ENCODE assay signal across 22 mouse cellular contexts in the genomic region with DNA sequence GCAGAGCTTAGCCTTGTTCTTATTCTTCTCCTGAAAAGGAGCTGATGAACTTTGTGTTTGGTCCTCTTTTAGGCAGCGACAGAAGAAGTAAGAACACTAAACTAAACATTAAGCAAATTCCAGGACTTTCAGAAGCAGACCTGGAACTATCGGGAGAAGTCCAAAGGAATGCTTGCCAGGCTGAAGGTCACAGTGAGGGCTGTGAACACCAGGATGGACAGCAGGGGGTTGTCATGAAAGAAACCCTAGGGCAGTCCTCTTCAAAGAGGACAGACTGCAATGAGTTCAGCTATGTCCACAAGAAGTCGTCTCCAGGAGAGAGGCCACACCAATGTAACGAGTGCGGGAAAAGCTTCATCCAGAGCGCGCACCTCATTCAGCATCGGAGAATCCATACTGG. TPM values are rescaled to one million over a fixed set of nuclear protein-coding genes. Genes with fewer than 3 reads are reported as not detected.
DNase-seq lines count a peak whose midpoint lies in the region; ATAC-seq lines count a peak whose summit lies in the region.
"Had no signal": no experiment of that assay in that cellular context is flagged by ENCODE, and none has a peak within 500 bp of the region (broad histone marks: within the 10 kb centered on the region; RNA-seq: fewer than 3 reads in every experiment).

No protein-coding gene starts in this region.

- DNase-seq in forebrain, embryonic 10.5 days (ENCODE audit: extremely low spot score, low spot score) = peak; percentile 10
- peak; percentile 65 to 69 for DNase-seq in kidney, adult 8-10 months
- peak; percentile 40 for DNase-seq in ZHBTc4 (ENCODE audit: low read depth, low spot score)
- DNase-seq in yolk sac, embryonic 10.5 days (ENCODE audit: low spot score) = peak; percentile 69
- DNase-seq: adrenal gland, adult 8-10 months; adrenal gland, postnatal 36 days; B cell, adult 2 months; cerebellum, adult 2 months; cerebellum, postnatal 10 days; gastrocnemius, postnatal 10 days; heart, adult 18-20 months; heart, postnatal 14 days had no signal

- peaks cover 64% of the 10 kb centered on the region for H3K36me3 ChIP-seq in forebrain, embryonic 10.5 days (replicated peaks)
- H3K36me3 ChIP-seq in forebrain, embryonic 15.5 days = peaks cover 46% of the 10 kb centered on the region
- H3K36me3 ChIP-seq in kidney, embryonic 14.5 days (ENCODE audit: control insufficient read depth, insufficient read depth, low read length) = peaks cover 33% of the 10 kb centered on the region
- peaks cover 28% of the 10 kb centered on the region for H3K36me3 ChIP-seq in hindbrain, embryonic 16.5 days (ENCODE audit: control insufficient read depth, insufficient read depth, low read length)

- H3K9ac ChIP-seq in forebrain, embryonic 15.5 days (replicated peaks) = no peak overlapping the region
- H3K9ac ChIP-seq in kidney, embryonic 14.5 days (ENCODE audit: low read depth, low read length) = no peak overlapping the region
- no peak overlapping the region for H3K9ac ChIP-seq in hindbrain, embryonic 16.5 days (ENCODE audit: low read depth, low read length)
- H3K9ac ChIP-seq: heart, embryonic 15.5 days; hindbrain, embryonic 14.5 days had no signal

- no peak for ATAC-seq in forebrain, embryonic 15.5 days (replicated peaks)
- no peak for ATAC-seq in kidney, embryonic 14.5 days (ENCODE audit: low FRiP score, low TSS enrichment)
- ATAC-seq in hindbrain, embryonic 16.5 days = no peak
- ATAC-seq: CD4-positive, CD25-positive, alpha-beta regulatory T cell, adult 4 months; forebrain, embryonic 14.5 days had no signal

- H3K4me1 ChIP-seq in forebrain, embryonic 10.5 days = no peaks in the 10 kb centered on the region
- no peaks in the 10 kb centered on the region for H3K4me1 ChIP-seq in forebrain, embryonic 15.5 days
- no peaks in the 10 kb centered on the region for H3K4me1 ChIP-seq in kidney, embryonic 14.5 days (ENCODE audit: control insufficient read depth, insufficient read depth, low read length)
- no peaks in the 10 kb centered on the region for H3K4me1 ChIP-seq in hindbrain, embryonic 16.5 days (ENCODE audit: control insufficient read depth, insufficient read depth, low read depth, low read length)
- H3K4me1 ChIP-seq: embryonic facial prominence, embryonic 10.5 days; heart, embryonic 15.5 days; hindbrain, embryonic 10.5 days had no signal

- no peaks in the 10 kb centered on the region for H3K9me3 ChIP-seq in forebrain, embryonic 10.5 days
- no peaks in the 10 kb centered on the region for H3K9me3 ChIP-seq in forebrain, embryonic 15.5 days
- H3K9me3 ChIP-seq in kidney, embryonic 14.5 days (ENCODE audit: control insufficient read depth, low read length) = no peaks in the 10 kb centered on the region
- H3K9me3 ChIP-seq in hindbrain, embryonic 16.5 days (ENCODE audit: control insufficient read depth, low read length) = no peaks in the 10 kb centered on the region
- H3K9me3 ChIP-seq: embryonic facial prominence, embryonic 10.5 days; heart, embryonic 15.5 days; hindbrain, embryonic 10.5 days had no signal

- H3K27me3 ChIP-seq in forebrain, embryonic 10.5 days (ENCODE audit: poor library complexity, severe bottlenecking) = no peaks in the 10 kb centered on the region
- H3K27me3 ChIP-seq in forebrain, embryonic 15.5 days = no peaks in the 10 kb centered on the region
- H3K27me3 ChIP-seq in kidney, embryonic 14.5 days (ENCODE audit: control insufficient read depth, insufficient read depth, low read length) = no peaks in the 10 kb centered on the region
- H3K27me3 ChIP-seq in hindbrain, embryonic 16.5 days (replicated peaks; ENCODE audit: control insufficient read depth, insufficient read depth, low read length) = no peaks in the 10 kb centered on the region
- H3K27me3 ChIP-seq: heart, embryonic 15.5 days had no signal

- 96% methylated on average over 8 of the region's 8 CpGs for WGBS in forebrain, embryonic 10.5 days
- WGBS in forebrain, embryonic 15.5 days = 96% methylated on average over 8 of the region's 8 CpGs
- 93% methylated on average over 8 of the region's 8 CpGs for WGBS in kidney, embryonic 14.5 days
- 89% methylated on average over 8 of the region's 8 CpGs for WGBS in hindbrain, embryonic 16.5 days

- H3K27ac ChIP-seq in forebrain, embryonic 10.5 days = no peak overlapping the region
- no peak overlapping the region for H3K27ac ChIP-seq in forebrain, embryonic 15.5 days (replicated peaks)
- no peak overlapping the region for H3K27ac ChIP-seq in kidney, embryonic 14.5 days (ENCODE audit: low read depth, low read length)
- no peak overlapping the region for H3K27ac ChIP-seq in hindbrain, embryonic 16.5 days (ENCODE audit: low read depth, low read length)
- H3K27ac ChIP-seq: embryonic facial prominence, embryonic 10.5 days; heart, embryonic 15.5 days; hindbrain, embryonic 10.5 days; hindbrain, embryonic 14.5 days had no signal

- no peak overlapping the region for H3K4me2 ChIP-seq in forebrain, embryonic 15.5 days (replicated peaks)
- no peak overlapping the region for H3K4me2 ChIP-seq in kidney, embryonic 14.5 days (replicated peaks; ENCODE audit: low read depth, low read length)
- H3K4me2 ChIP-seq in hindbrain, embryonic 16.5 days (ENCODE audit: low read length) = no peak overlapping the region
- H3K4me2 ChIP-seq: heart, embryonic 11.5 days; heart, embryonic 15.5 days; hindbrain, embryonic 14.5 days had no signal

- no peak overlapping the region for H3K4me3 ChIP-seq in forebrain, embryonic 10.5 days
- H3K4me3 ChIP-seq in forebrain, embryonic 15.5 days = no peak overlapping the region
- H3K4me3 ChIP-seq in kidney, embryonic 14.5 days (ENCODE audit: low read length) = no peak overlapping the region
- H3K4me3 ChIP-seq in hindbrain, embryonic 16.5 days (ENCODE audit: low read length) = no peak overlapping the region
- H3K4me3 ChIP-seq: embryonic facial prominence, embryonic 10.5 days; heart, embryonic 15.5 days; hindbrain, embryonic 10.5 days had no signal

RNA-seq across cellular contexts. Expression of a gene that starts 11.5 kb away (rescaled TPM):
- polyA plus RNA-seq in forebrain, embryonic 10.5 days (2016; fragmentation: Nextera tagmentation; extraction: Ambion mirVana) = 31.0 and 33.8 TPM in 2 replicates
- 36.8 and 38.8 TPM in 2 replicates for polyA plus RNA-seq in forebrain, embryonic 15.5 days (2015; fragmentation: Nextera tagmentation; extraction: Ambion mirVana)
- 29.0 and 41.7 TPM in 2 replicates for polyA plus RNA-seq in kidney, embryonic 14.5 days (2014; fragmentation: Nextera tagmentation; extraction: Ambion mirVana)
- 27.2 and 30.0 TPM in 2 replicates for polyA plus RNA-seq in hindbrain, embryonic 16.5 days (2015; fragmentation: Nextera tagmentation; extraction: Ambion mirVana)

RNA-seq across cellular contexts. Expression of a gene that starts 15.6 kb away (rescaled TPM):
- polyA plus RNA-seq in forebrain, embryonic 10.5 days (2016; fragmentation: Nextera tagmentation; extraction: Ambion mirVana) = 18.4 and 18.9 TPM in 2 replicates
- 17.4 and 19.7 TPM in 2 replicates for polyA plus RNA-seq in forebrain, embryonic 15.5 days (2015; fragmentation: Nextera tagmentation; extraction: Ambion mirVana)
- 9.6 and 13.6 TPM in 2 replicates for polyA plus RNA-seq in kidney, embryonic 14.5 days (2014; fragmentation: Nextera tagmentation; extraction: Ambion mirVana)
- polyA plus RNA-seq in hindbrain, embryonic 16.5 days (2015; fragmentation: Nextera tagmentation; extraction: Ambion mirVana) = 13.7 and 14.5 TPM in 2 replicates

RNA-seq across cellular contexts. Expression of a gene that starts 18.3 kb away (rescaled TPM):
- 5.9 and 6.5 TPM in 2 replicates for polyA plus RNA-seq in forebrain, embryonic 10.5 days (2016; fragmentation: Nextera tagmentation; extraction: Ambion mirVana)
- 15.5 and 17.0 TPM in 2 replicates for polyA plus RNA-seq in forebrain, embryonic 15.5 days (2015; fragmentation: Nextera tagmentation; extraction: Ambion mirVana)
- polyA plus RNA-seq in kidney, embryonic 14.5 days (2014; fragmentation: Nextera tagmentation; extraction: Ambion mirVana) = 7.8 and 10.2 TPM in 2 replicates
- polyA plus RNA-seq in hindbrain, embryonic 16.5 days (2015; fragmentation: Nextera tagmentation; extraction: Ambion mirVana) = 13.1 and 14.1 TPM in 2 replicates

RNA-seq across cellular contexts. Expression of a gene that starts 28.1 kb away (rescaled TPM):
- 508 and 509 TPM in 2 replicates for polyA plus RNA-seq in forebrain, embryonic 10.5 days (2016; fragmentation: Nextera tagmentation; extraction: Ambion mirVana)
- polyA plus RNA-seq in forebrain, embryonic 15.5 days (2015; fragmentation: Nextera tagmentation; extraction: Ambion mirVana) = 603 and 647 TPM in 2 replicates
- 568 and 762 TPM in 2 replicates for polyA plus RNA-seq in kidney, embryonic 14.5 days (2014; fragmentation: Nextera tagmentation; extraction: Ambion mirVana)
- polyA plus RNA-seq in hindbrain, embryonic 16.5 days (2015; fragmentation: Nextera tagmentation; extraction: Ambion mirVana) = 673 and 743 TPM in 2 replicates

RNA-seq across cellular contexts. Expression of a gene that starts 53.0 kb away (rescaled TPM):
- polyA plus RNA-seq in forebrain, embryonic 10.5 days (2016; fragmentation: Nextera tagmentation; extraction: Ambion mirVana) = 91.4 and 92.5 TPM in 2 replicates
- polyA plus RNA-seq in forebrain, embryonic 15.5 days (2015; fragmentation: Nextera tagmentation; extraction: Ambion mirVana) = 54.6 and 56.6 TPM in 2 replicates
- 30.6 and 37.1 TPM in 2 replicates for polyA plus RNA-seq in kidney, embryonic 14.5 days (2014; fragmentation: Nextera tagmentation; extraction: Ambion mirVana)
- 45.4 and 47.4 TPM in 2 replicates for polyA plus RNA-seq in hindbrain, embryonic 16.5 days (2015; fragmentation: Nextera tagmentation; extraction: Ambion mirVana)

Comparison
In these comparisons a context has a peak if more than half of its experiments do, and no peak if none do; other contexts are left out.
1. DNase-seq: peak in every context shown above with its lines; median percentile 69 in yolk sac, embryonic 10.5 days; 67 in kidney, adult 8-10 months; 40 in ZHBTc4; 10 in forebrain, embryonic 10.5 days.